8 mouse cellular contexts compared by ENCODE assay signal in the genomic region with DNA sequence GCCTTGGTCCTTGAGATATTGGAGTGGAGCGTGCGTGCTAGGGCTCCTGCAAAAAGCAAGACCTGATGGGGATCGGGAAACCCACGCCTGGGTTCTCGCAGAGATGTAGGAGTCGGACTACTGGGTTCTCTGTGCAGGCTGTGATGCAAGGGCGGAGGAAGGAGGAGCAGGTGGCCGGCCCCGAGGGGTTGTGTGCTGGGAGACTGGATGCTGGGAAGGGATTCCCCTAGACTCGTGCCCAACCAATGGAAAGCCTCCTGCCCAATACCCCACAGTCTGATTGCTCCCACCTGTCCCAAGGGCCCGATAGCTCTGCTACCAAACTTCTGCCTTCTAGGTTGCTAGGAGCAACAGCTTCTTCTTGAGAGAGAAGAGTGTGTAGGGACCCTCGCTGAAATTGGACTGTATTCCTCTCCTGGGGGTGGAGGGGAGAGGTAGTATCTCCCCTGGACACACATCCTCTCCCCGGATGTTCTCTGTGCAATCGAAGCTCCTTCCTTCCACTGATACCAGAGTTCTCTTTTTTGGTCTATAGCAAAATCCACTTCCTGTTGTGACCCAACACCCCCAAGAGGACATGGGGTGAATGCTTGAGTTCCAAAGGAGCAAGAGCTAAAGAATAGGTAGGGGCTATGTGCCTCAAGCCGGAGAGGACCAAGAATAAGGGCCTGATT. TPM values are rescaled to one million over a fixed set of nuclear protein-coding genes. Genes with fewer than 3 reads are reported as not detected.
DNase-seq lines count a peak whose midpoint lies in the region; ATAC-seq and TF ChIP-seq lines count a peak whose summit lies in the region.

No protein-coding gene starts in this region.

- peak overlapping the region; percentile 91 for H3K9ac ChIP-seq in heart, embryonic 13.5 days
- H3K9ac ChIP-seq in limb, embryonic 12.5 days (replicated peaks): peak overlapping the region; percentile 83
- peak overlapping the region; percentile 76 for H3K9ac ChIP-seq in midbrain, postnatal 0 days (replicated peaks; ENCODE audit: low read length, poor library complexity, severe bottlenecking)

- no peak for TF ChIP-seq CTCF in cerebellum, adult 2 months (IDR thresholded peaks at IDR 0.05; ENCODE audit: borderline replicate concordance, insufficient read depth, low read depth, low read length)
- TF ChIP-seq CTCF in thymus, adult 2 months (IDR thresholded peaks at IDR 0.05; ENCODE audit: borderline replicate concordance, control insufficient read depth, extremely low read depth, insufficient read depth, low read length, poor library complexity): no peak
- TF ChIP-seq CTCF in midbrain, postnatal 0 days (IDR thresholded peaks at IDR 0.05): no peak

- H3K36me3 ChIP-seq in thymus, adult 2 months (ENCODE audit: control insufficient read depth, insufficient read depth, low read length): peaks cover 13% of the 10 kb centered on the region
- H3K36me3 ChIP-seq in heart, embryonic 13.5 days: peaks cover 24% of the 10 kb centered on the region
- H3K36me3 ChIP-seq in limb, embryonic 12.5 days: peaks cover 26% of the 10 kb centered on the region
- peaks cover 21% of the 10 kb centered on the region for H3K36me3 ChIP-seq in midbrain, postnatal 0 days (ENCODE audit: insufficient read depth, low read length)

- H3K27me3 ChIP-seq in cerebellum, adult 2 months (ENCODE audit: control insufficient read depth, insufficient read depth, low read length): no peaks in the 10 kb centered on the region
- no peaks in the 10 kb centered on the region for H3K27me3 ChIP-seq in thymus, adult 2 months (ENCODE audit: control insufficient read depth, insufficient read depth, low read length)
- no peaks in the 10 kb centered on the region for H3K27me3 ChIP-seq in heart, embryonic 13.5 days (replicated peaks)
- H3K27me3 ChIP-seq in limb, embryonic 12.5 days: no peaks in the 10 kb centered on the region
- H3K27me3 ChIP-seq in midbrain, postnatal 0 days (ENCODE audit: insufficient read depth, low read length): no peaks in the 10 kb centered on the region

- H3K4me1 ChIP-seq in cerebellum, adult 2 months (ENCODE audit: control insufficient read depth, insufficient read depth, low read length): peaks cover 6% of the 10 kb centered on the region
- peaks cover 49% of the 10 kb centered on the region for H3K4me1 ChIP-seq in thymus, adult 2 months (replicated peaks; ENCODE audit: control insufficient read depth, insufficient read depth, low read length)
- peaks cover 18% of the 10 kb centered on the region for H3K4me1 ChIP-seq in heart, embryonic 13.5 days
- peaks cover 15% of the 10 kb centered on the region for H3K4me1 ChIP-seq in limb, embryonic 12.5 days (replicated peaks)
- peaks cover 8% of the 10 kb centered on the region for H3K4me1 ChIP-seq in midbrain, postnatal 0 days (ENCODE audit: insufficient read depth, low read length)

- H3K4me3 ChIP-seq in cerebellum, adult 2 months (replicated peaks; ENCODE audit: insufficient read depth, low read depth, low read length): peak overlapping the region; percentile 65
- H3K4me3 ChIP-seq in thymus, adult 2 months (ENCODE audit: control insufficient read depth, insufficient read depth, low read length): peak overlapping the region; percentile 70
- peak overlapping the region; percentile 75 for H3K4me3 ChIP-seq in heart, embryonic 13.5 days
- H3K4me3 ChIP-seq in limb, embryonic 12.5 days (replicated peaks): peak overlapping the region; percentile 78
- peak overlapping the region; percentile 70 for H3K4me3 ChIP-seq in midbrain, postnatal 0 days (ENCODE audit: low read depth, low read length)

- peak overlapping the region; percentile 91 for H3K4me2 ChIP-seq in heart, embryonic 13.5 days
- H3K4me2 ChIP-seq in limb, embryonic 12.5 days: peak overlapping the region; percentile 73
- H3K4me2 ChIP-seq in midbrain, postnatal 0 days (ENCODE audit: low read depth, low read length, poor library complexity, severe bottlenecking): peak overlapping the region; percentile 78

- 3% methylated on average over 15 of the region's 15 CpGs for WGBS in cerebellum, adult 2 months
- under 1% methylated on average over 15 of the region's 15 CpGs for WGBS in thymus, adult 2 months
- WGBS in heart, embryonic 13.5 days: 8% methylated on average over 15 of the region's 15 CpGs
- WGBS in limb, embryonic 12.5 days: 13% methylated on average over 14 of the region's 15 CpGs
- WGBS in midbrain, postnatal 0 days: 4% methylated on average over 15 of the region's 15 CpGs

- H3K9me3 ChIP-seq in heart, embryonic 13.5 days: no peaks in the 10 kb centered on the region
- no peaks in the 10 kb centered on the region for H3K9me3 ChIP-seq in limb, embryonic 12.5 days
- no peaks in the 10 kb centered on the region for H3K9me3 ChIP-seq in midbrain, postnatal 0 days (ENCODE audit: low read length)

- no peak for ATAC-seq in heart, embryonic 13.5 days (ENCODE audit: extremely low read depth, insufficient number of reproducible peaks, low FRiP score, low TSS enrichment)
- ATAC-seq in limb, embryonic 12.5 days (ENCODE audit: insufficient number of reproducible peaks, insufficient read depth, low FRiP score, low TSS enrichment, low read depth): peak; percentile 65
- ATAC-seq in midbrain, postnatal 0 days (ENCODE audit: low FRiP score): peak; percentile 15

- TF ChIP-seq POLR2A in cerebellum, adult 2 months (IDR thresholded peaks at IDR 0.05; ENCODE audit: borderline replicate concordance, insufficient read depth, low read length): no peak
- no peak for TF ChIP-seq POLR2A in thymus, adult 2 months (IDR thresholded peaks at IDR 0.05; ENCODE audit: control insufficient read depth, extremely low read depth, insufficient read depth, low read length, poor library complexity)

- H3K27ac ChIP-seq in cerebellum, adult 2 months (ENCODE audit: insufficient read depth, low read length): peak overlapping the region; percentile 32
- H3K27ac ChIP-seq in thymus, adult 2 months (ENCODE audit: control insufficient read depth, insufficient read depth, low read length): peak overlapping the region; percentile 42
- peak overlapping the region; percentile 74 for H3K27ac ChIP-seq in heart, embryonic 13.5 days (replicated peaks)
- H3K27ac ChIP-seq in limb, embryonic 12.5 days: peak overlapping the region; percentile 87
- peak overlapping the region; percentile 78 for H3K27ac ChIP-seq in midbrain, postnatal 0 days (ENCODE audit: low read depth, low read length)

- DNase-seq in cerebellum, adult 2 months: peak in 1 of 2 experiments; percentile 71
- no peak for DNase-seq in cerebellum, adult 8-10 months
- peak; percentile 32 for DNase-seq in thymus, adult 2 months
- no peak for DNase-seq in thymus, adult 18-20 months
- DNase-seq in midbrain, postnatal 0 days (ENCODE audit: low spot score): peak; percentile 52
- no peak for DNase-seq in cerebellum, postnatal 4 days (ENCODE audit: low spot score in 2 of 2)

RNA-seq across cellular contexts. Expression of a gene that starts 0.6 kb away (rescaled TPM):
- polyA plus RNA-seq in cerebellum, adult 2 months (2012; rRNA removed): 70.5 and 79.7 TPM in 2 replicates
- 213 and 220 TPM in 2 replicates for polyA plus RNA-seq in thymus, adult 2 months (2012; rRNA removed)
- polyA plus RNA-seq in heart, embryonic 13.5 days (2015; fragmentation: Nextera tagmentation; extraction: Ambion mirVana): 11.2 and 13.2 TPM in 2 replicates
- polyA plus RNA-seq in limb, embryonic 12.5 days (2016; fragmentation: Nextera tagmentation; extraction: Ambion mirVana): 18.8 and 19.5 TPM in 2 replicates
- total RNA-seq in midbrain, postnatal 0 days (2014; rRNA removed): 99.9 and 119 TPM in 2 replicates
- polyA plus RNA-seq in midbrain, postnatal 0 days (2015; fragmentation: Nextera tagmentation; extraction: Ambion mirVana): 55.0 and 55.6 TPM in 2 replicates

RNA-seq across cellular contexts. Expression of a gene that starts 18.7 kb away (rescaled TPM):
- polyA plus RNA-seq in cerebellum, adult 2 months (2012; rRNA removed): 20.4 and 20.5 TPM in 2 replicates
- polyA plus RNA-seq in thymus, adult 2 months (2012; rRNA removed): 29.1 and 34.8 TPM in 2 replicates
- 25.5 and 26.2 TPM in 2 replicates for polyA plus RNA-seq in heart, embryonic 13.5 days (2015; fragmentation: Nextera tagmentation; extraction: Ambion mirVana)
- polyA plus RNA-seq in limb, embryonic 12.5 days (2016; fragmentation: Nextera tagmentation; extraction: Ambion mirVana): 43.0 and 44.0 TPM in 2 replicates
- 23.7 and 30.1 TPM in 2 replicates for total RNA-seq in midbrain, postnatal 0 days (2014; rRNA removed)
- 28.2 and 36.8 TPM in 2 replicates for polyA plus RNA-seq in midbrain, postnatal 0 days (2015; fragmentation: Nextera tagmentation; extraction: Ambion mirVana)

RNA-seq across cellular contexts. Expression of a gene that starts 23.2 kb away (rescaled TPM):
- 18.3 and 20.1 TPM in 2 replicates for polyA plus RNA-seq in cerebellum, adult 2 months (2012; rRNA removed)
- polyA plus RNA-seq in thymus, adult 2 months (2012; rRNA removed): 33.0 and 40.4 TPM in 2 replicates
- 23.3 and 23.6 TPM in 2 replicates for polyA plus RNA-seq in heart, embryonic 13.5 days (2015; fragmentation: Nextera tagmentation; extraction: Ambion mirVana)
- 44.7 and 53.5 TPM in 2 replicates for polyA plus RNA-seq in limb, embryonic 12.5 days (2016; fragmentation: Nextera tagmentation; extraction: Ambion mirVana)
- 35.6 and 55.1 TPM in 2 replicates for total RNA-seq in midbrain, postnatal 0 days (2014; rRNA removed)
- polyA plus RNA-seq in midbrain, postnatal 0 days (2015; fragmentation: Nextera tagmentation; extraction: Ambion mirVana): 28.0 and 28.3 TPM in 2 replicates

RNA-seq across cellular contexts. Expression of a gene that starts 26.2 kb away (rescaled TPM):
- 0.21 and 0.25 TPM in 2 replicates for polyA plus RNA-seq in cerebellum, adult 2 months (2012; rRNA removed)
- polyA plus RNA-seq in thymus, adult 2 months (2012; rRNA removed): 27.0 and 31.2 TPM in 2 replicates
- 1.4 and 1.5 TPM in 2 replicates for polyA plus RNA-seq in heart, embryonic 13.5 days (2015; fragmentation: Nextera tagmentation; extraction: Ambion mirVana)
- 0.40 and 0.58 TPM in 2 replicates for polyA plus RNA-seq in limb, embryonic 12.5 days (2016; fragmentation: Nextera tagmentation; extraction: Ambion mirVana)
- total RNA-seq in midbrain, postnatal 0 days (2014; rRNA removed): 0.44 and 0.71 TPM in 2 replicates
- polyA plus RNA-seq in midbrain, postnatal 0 days (2015; fragmentation: Nextera tagmentation; extraction: Ambion mirVana): 0.47 and 0.70 TPM in 2 replicates

RNA-seq across cellular contexts. Expression of a gene that starts 26.8 kb away (rescaled TPM):
- 1.8 and 2.6 TPM in 2 replicates for polyA plus RNA-seq in cerebellum, adult 2 months (2012; rRNA removed)
- 57.7 and 92.8 TPM in 2 replicates for polyA plus RNA-seq in thymus, adult 2 months (2012; rRNA removed)
- 6.8 and 6.9 TPM in 2 replicates for polyA plus RNA-seq in heart, embryonic 13.5 days (2015; fragmentation: Nextera tagmentation; extraction: Ambion mirVana)
- polyA plus RNA-seq in limb, embryonic 12.5 days (2016; fragmentation: Nextera tagmentation; extraction: Ambion mirVana): 1.1 and 1.9 TPM in 2 replicates
- total RNA-seq in midbrain, postnatal 0 days (2014; rRNA removed): 1.2 and 1.9 TPM in 2 replicates
- 3.1 and 3.2 TPM in 2 replicates for polyA plus RNA-seq in midbrain, postnatal 0 days (2015; fragmentation: Nextera tagmentation; extraction: Ambion mirVana)

Comparison
In these comparisons a context has a peak if more than half of its experiments do, and no peak if none do; other contexts are left out.
1. DNase-seq: peak in thymus, adult 2 months (single experiment) and midbrain, postnatal 0 days (single experiment); none in cerebellum, adult 8-10 months (single experiment), thymus, adult 18-20 months (0 of 2) and cerebellum, postnatal 4 days (0 of 2).
2. H3K27ac ChIP-seq: peak in every context shown above with its lines; median percentile 87 in limb, embryonic 12.5 days; 78 in midbrain, postnatal 0 days; 74 in heart, embryonic 13.5 days; 42 in thymus, adult 2 months; 32 in cerebellum, adult 2 months.
3. Peak in every context shown above with its lines, with median percentiles within 50 percentile points of each other: H3K4me3 ChIP-seq, H3K4me2 ChIP-seq and H3K9ac ChIP-seq.